Mouse (Mus musculus) stomach, postnatal 0 days (tissue): ENCODE results near the gene Plpp2. TPM values are rescaled to one million over a fixed set of nuclear protein-coding genes. Genes with fewer than 3 reads are reported as not detected.
A peak's percentile ranks its signal among the peaks of the same experiment; 100 is the strongest.

ENCODE experiments used
- ATAC-seq: fragments of 200-750 bp; cut with Nextera tagmentation; 2 replicates; pipeline ENCODE4 v1.8.0; 2017; ENCODE audit not compliant: low FRiP score, low TSS enrichment
- DNase-seq: peaks from one replicate; pipeline ENCODE4 v3.0.0-alpha.2; 2016; ENCODE audit warnings: low spot score
- H3K27ac ChIP-seq: fragments of 300-500 bp; sonication (generic); replicated peaks from 2 replicates; pipeline ENCODE4 v1.5.1; 2014; ENCODE audit warnings: mild to moderate bottlenecking, control low read depth
- H3K27me3 ChIP-seq: fragments of 300-500 bp; sonication (generic); 2 replicates; pipeline ENCODE4 v1.6.1; 2014; ENCODE audit warnings: low read length; ENCODE audit not compliant: control insufficient read depth, insufficient read depth
- H3K36me3 ChIP-seq: fragments of 300-500 bp; sonication (generic); 2 replicates; pipeline ENCODE4 v1.6.1; 2014; ENCODE audit warnings: low read length, mixed read lengths; ENCODE audit not compliant: control insufficient read depth, insufficient read depth
- H3K4me1 ChIP-seq: fragments of 300-500 bp; sonication (generic); replicated peaks from 2 replicates; pipeline ENCODE4 v1.6.1; 2014; ENCODE audit warnings: antibody characterized with exemption; ENCODE audit not compliant: control insufficient read depth, insufficient read depth
- H3K4me2 ChIP-seq: fragments of 300-500 bp; sonication (generic); replicated peaks from 2 replicates; pipeline ENCODE4 v1.6.1; 2014; ENCODE audit warnings: low read depth, mild to moderate bottlenecking, control low read depth, moderate library complexity
- H3K4me3 ChIP-seq: fragments of 300-500 bp; sonication (generic); 2 replicates; pipeline ENCODE4 v1.5.1; 2014; ENCODE audit warnings: low read depth, low read length, control low read depth
- H3K9ac ChIP-seq: fragments of 300-500 bp; sonication (generic); 2 replicates; pipeline ENCODE4 v1.6.1; 2014; ENCODE audit warnings: mild to moderate bottlenecking, low read length, control low read depth, mixed read lengths
- H3K9me3 ChIP-seq: fragments of 300-500 bp; sonication (generic); 2 replicates; pipeline ENCODE4 v1.6.1; 2016; ENCODE audit warnings: low read length; ENCODE audit not compliant: control insufficient read depth
- CTCF ChIP-seq: IDR thresholded peaks from 2 replicates; pipeline ENCODE4 v1.5.1; 2016; ENCODE audit warnings: antibody characterized with exemption, low read depth, mild to moderate bottlenecking, moderate library complexity
- EP300 ChIP-seq: optimal IDR thresholded peaks from 2 replicates; pipeline ENCODE3; 2016; ENCODE audit warnings: antibody characterized with exemption
- WGBS: fragments of 180-500 bp; shearing (Covaris S2); extraction: QIAGEN DNeasy Blood & Tissue Kit; methylation state at CpG from one replicate; pipeline ENCODE4 v1.1.7; 2014; 5-methylcytosine and 5-hydroxymethylcytosine counted together
- polyA plus RNA-seq: library from polyadenylated mRNA; unstranded; fragments of >200 nt; fragmentation: Nextera tagmentation; extraction: Ambion mirVana; gene quantifications from 2 replicates; pipeline ENCODE4 v1.2.1, GENCODE M21; 2015

Plpp2 gene
- polyA plus RNA-seq, 1 experiment from 2014 or later, result 81.8 TPM

DNA sequence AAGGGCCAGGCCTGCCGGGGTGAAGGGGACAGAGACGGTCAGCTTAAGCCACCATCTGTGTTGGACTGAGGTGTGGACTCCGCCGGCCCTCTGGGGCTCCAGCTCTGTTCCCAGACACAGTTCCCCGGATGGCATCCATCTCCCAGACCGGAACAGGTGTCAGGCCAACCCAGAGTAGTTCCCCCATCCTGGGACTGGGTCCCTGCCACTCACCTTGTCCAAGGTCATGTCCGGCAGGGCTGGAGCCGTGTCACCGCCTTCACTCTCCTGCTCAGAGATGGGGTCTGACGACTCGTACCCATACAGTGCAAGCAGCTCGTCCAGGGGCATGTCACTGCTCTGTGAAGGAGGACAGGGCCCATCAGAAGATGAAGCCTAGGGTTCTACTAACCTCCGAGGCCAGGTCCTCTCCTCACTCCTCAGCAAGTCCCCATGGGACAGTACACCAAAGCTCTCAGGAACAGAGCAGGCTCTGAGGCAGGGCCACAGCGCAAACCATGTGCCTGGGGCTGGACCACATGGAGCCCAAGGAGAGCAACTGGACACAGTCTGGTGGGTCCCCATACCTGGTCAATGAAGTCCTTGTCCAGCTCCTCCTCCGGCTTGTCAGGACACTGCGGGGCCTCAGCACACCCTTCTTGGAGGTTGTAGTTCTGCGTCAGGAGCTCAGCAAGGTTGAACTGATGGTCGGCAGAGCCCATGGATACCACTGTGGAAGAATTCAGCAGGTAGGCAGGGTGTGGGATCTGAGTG is 15.6 kb upstream of the Plpp2 start:
- Histone ChIP-seq H3K36me3 (peaks cover 33% of the 10 kb centered on the region), H3K9me3 (no peaks in the 10 kb centered on the region), H3K27ac (no peak overlapping the region), H3K4me1 (0 out of 2 replicates have a peak, but pooled peaks cover 2% of the 10 kb centered on the region), H3K4me2 (no peak overlapping the region), H3K9ac (no peak overlapping the region), H3K4me3 (no peak overlapping the region), H3K27me3 (no peaks in the 10 kb centered on the region)
- no peak for TF ChIP-seq EP300
- TF ChIP-seq CTCF, result no peak
- no peak for ATAC-seq
- WGBS, result 93% methylated on average over 18 of the region's 18 CpGs
- DNase-seq, result peak; percentile 12

DNA sequence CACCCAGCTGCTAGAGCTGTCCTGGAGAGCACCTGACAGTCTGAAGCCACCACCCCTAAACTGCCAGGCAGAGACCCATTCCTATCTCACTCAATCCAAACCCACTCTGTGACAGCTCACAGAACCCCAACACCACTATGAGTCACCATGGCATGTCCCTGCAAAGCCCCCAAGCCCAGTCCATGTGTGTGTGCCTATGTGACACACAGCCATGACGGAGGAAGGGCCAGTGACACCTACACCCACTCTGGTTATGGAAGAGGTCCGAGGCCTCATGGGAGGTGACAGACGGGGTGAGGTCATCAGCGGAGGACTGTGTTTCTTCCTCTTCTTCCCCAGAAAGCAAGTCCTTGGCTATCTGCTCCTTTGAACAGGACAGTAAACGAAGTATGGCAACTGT is 14.9 kb upstream of the Plpp2 start:
- Histone ChIP-seq H3K36me3 (peaks cover 37% of the 10 kb centered on the region), H3K4me2 (no peak overlapping the region), H3K27ac (no peak overlapping the region), H3K27me3 (no peaks in the 10 kb centered on the region), H3K9me3 (no peaks in the 10 kb centered on the region), H3K4me1 (no peaks in the 10 kb centered on the region), H3K4me3 (no peak overlapping the region), H3K9ac (no peak overlapping the region)
- ATAC-seq (no peak), DNase-seq (peak; percentile 9)
- no peak for TF ChIP-seq CTCF
- TF ChIP-seq EP300, result no peak
- WGBS, result 89% methylated on average over 5 of the region's 5 CpGs

DNA sequence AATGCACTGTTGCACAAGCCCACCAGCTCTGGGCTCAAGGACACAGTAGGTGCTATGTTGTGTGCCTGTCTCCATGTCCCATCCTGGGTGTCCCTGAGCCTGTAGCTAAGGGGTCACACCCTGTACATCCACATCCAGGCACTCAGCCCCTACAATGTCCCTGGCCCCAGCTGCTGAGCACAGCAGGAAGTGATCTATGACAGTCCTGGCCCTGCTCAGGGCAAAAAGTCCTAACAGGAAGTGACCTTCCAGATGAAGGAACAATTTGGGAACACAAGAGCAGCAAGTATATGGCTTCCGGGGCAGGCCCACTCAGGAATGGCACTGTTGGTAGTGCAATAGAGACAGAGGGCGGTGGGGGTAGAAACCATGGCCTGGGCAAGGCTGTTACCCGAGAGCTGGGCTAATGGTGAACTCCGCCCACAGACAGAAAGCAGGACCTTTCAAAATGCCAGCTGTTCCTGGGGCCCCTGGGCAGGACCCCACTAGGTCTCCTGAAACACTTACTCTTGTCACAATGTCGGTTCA is 13.6 kb upstream of the Plpp2 start:
- ATAC-seq, result no peak
- DNase-seq, result peak; percentile 9
- Histone ChIP-seq H3K9me3 (no peaks in the 10 kb centered on the region), H3K27ac (no peak overlapping the region), H3K27me3 (no peaks in the 10 kb centered on the region), H3K9ac (no peak overlapping the region), H3K4me3 (no peak overlapping the region), H3K4me1 (no peaks in the 10 kb centered on the region), H3K4me2 (no peak overlapping the region), H3K36me3 (peaks cover 37% of the 10 kb centered on the region)
- TF ChIP-seq CTCF (no peak), EP300 (no peak)
- 66% methylated on average over 5 of the region's 5 CpGs for WGBS

DNA sequence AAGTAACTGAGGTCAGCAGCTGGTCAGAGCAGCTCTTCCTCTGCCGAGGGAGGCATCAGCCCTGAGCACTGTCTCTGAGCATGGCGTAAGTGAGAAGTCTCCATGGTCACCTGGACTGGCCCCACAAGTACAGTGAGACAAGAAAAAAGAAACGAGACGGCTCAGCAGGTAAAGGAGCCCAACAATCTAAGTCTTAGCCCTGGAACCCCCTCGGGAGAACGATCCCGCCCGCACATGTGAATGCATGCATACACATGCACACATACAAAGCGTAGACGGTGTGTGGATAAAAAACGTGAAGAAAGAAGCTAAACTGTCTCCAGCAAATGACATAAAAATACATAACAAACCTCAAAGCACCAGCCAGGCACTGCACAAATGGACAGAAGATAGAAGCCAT is 12.9 kb upstream of the Plpp2 start:
- no peak overlapping the region for H3K4me2 ChIP-seq
- H3K9ac ChIP-seq, result no peak overlapping the region
- 86% methylated on average over 11 of the region's 11 CpGs for WGBS
- TF ChIP-seq EP300 (no peak), CTCF (no peak)
- H3K27ac ChIP-seq, result no peak overlapping the region
- no peaks in the 10 kb centered on the region for H3K9me3 ChIP-seq
- H3K36me3 ChIP-seq, result peaks cover 37% of the 10 kb centered on the region
- H3K27me3 ChIP-seq, result no peaks in the 10 kb centered on the region
- ATAC-seq, result no peak
- no peak overlapping the region for H3K4me3 ChIP-seq
- no peaks in the 10 kb centered on the region for H3K4me1 ChIP-seq
- peak; percentile 8 for DNase-seq

DNA sequence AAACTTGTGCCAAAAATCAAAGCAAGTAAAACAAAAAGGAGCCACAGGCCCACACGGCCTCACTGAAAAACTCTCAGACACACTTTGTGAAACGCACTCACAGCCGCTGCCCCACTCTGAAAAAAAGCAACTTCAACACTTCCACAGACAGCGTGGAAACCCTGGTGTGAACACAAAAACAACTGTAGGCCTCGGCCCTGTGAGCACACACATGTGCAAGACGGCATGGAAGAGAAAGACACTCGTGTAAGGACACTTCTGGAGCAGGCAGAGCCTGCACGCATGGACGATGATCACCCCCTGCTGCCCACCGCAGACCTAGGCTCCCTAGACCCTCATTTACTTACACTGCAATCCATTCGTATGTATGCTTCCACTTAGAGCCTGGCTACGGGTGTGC is 12.3 kb upstream of the Plpp2 start:
- ATAC-seq, result no peak
- TF ChIP-seq CTCF (no peak), EP300 (no peak)
- no peaks in the 10 kb centered on the region for H3K9me3 ChIP-seq
- peaks cover 40% of the 10 kb centered on the region for H3K36me3 ChIP-seq
- H3K4me2 ChIP-seq, result no peak overlapping the region
- no peaks in the 10 kb centered on the region for H3K4me1 ChIP-seq
- H3K9ac ChIP-seq, result no peak overlapping the region
- WGBS, result 93% methylated on average over 12 of the region's 12 CpGs
- H3K27me3 ChIP-seq, result no peaks in the 10 kb centered on the region
- no peak overlapping the region for H3K4me3 ChIP-seq
- peak; percentile 10 for DNase-seq
- H3K27ac ChIP-seq, result no peak overlapping the region

DNA sequence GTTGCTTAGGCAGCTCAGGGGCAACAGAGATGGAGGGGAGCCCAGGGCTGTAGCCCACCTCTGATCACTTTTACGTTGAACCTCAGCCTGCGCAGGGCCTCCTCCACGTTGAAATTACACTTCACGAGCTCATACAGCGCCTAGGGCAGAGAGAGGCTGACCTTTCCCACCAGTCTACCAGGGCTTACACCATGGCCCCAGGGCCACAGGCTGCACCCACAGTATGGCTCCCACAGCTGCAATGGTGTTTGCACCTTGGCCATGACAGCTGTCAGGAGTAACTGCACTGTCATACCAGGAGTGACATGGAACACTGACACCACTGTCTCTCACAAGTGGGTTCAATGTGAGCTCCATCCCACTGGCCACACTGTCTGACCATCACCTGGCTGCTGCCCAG is 11.0 kb upstream of the Plpp2 start:
- WGBS, result 94% methylated on average over 5 of the region's 5 CpGs
- Histone ChIP-seq H3K4me2 (no peak overlapping the region), H3K27me3 (no peaks in the 10 kb centered on the region), H3K9ac (no peak overlapping the region), H3K36me3 (peaks cover 46% of the 10 kb centered on the region), H3K4me1 (no peaks in the 10 kb centered on the region), H3K27ac (no peak overlapping the region), H3K9me3 (no peaks in the 10 kb centered on the region), H3K4me3 (no peak overlapping the region)
- TF ChIP-seq EP300 (no peak), CTCF (no peak)
- ATAC-seq (no peak), DNase-seq (no peak)
